Mouse (Mus musculus) Patski (cell line): ENCODE results near the gene Abhd18. TPM values are rescaled to one million over a fixed set of nuclear protein-coding genes. Genes with fewer than 3 reads are reported as not detected.
"Not testable (repeated sequence)": the region's sequence is repeated elsewhere in the genome, so short reads cannot be mapped to it uniquely, and the experiment has no call there.

ENCODE experiments used
- ATAC-seq: fragments of 100-300 bp; one replicate; pipeline ENCODE4 v1.8.0; 2021
- CTCF ChIA-PET: fragments of 350-600 bp; sonication (Branson Sonifier 250); formaldehyde crosslinking; loops from one replicate; lab custom pipeline; 2022; ENCODE audit warnings: inconsistent platforms; lab: Charles Lee
- POLR2A ChIA-PET: fragments of 350-600 bp; sonication (Branson Sonifier 250); formaldehyde crosslinking; loops from one replicate; lab custom pipeline; 2022; ENCODE audit warnings: antibody characterized with exemption, inconsistent platforms; lab: Charles Lee
- DNase-seq: peaks from one replicate; pipeline ENCODE4 v3.0.0-alpha.2; 2011; ENCODE audit warnings: low read depth, low spot score
- H3K27me3 ChIP-seq: fragments of 371-371 bp; one replicate; pipeline ENCODE4 v1.5.1; 2021
- CTCF ChIP-seq: fragments of 100-300 bp; IDR thresholded peaks from one replicate; pipeline ENCODE4 v1.5.1; 2021
- in situ Hi-C: fragments of 300-500 bp; cut with MboI; formaldehyde crosslinking; loops from 3 replicates; pipeline ENCODE4 v1.11.1; 2018; ENCODE audit warnings: low pct_unique_long_range_greater_than_20kb, mixed read lengths
- polyA plus RNA-seq: library from polyadenylated mRNA; unstranded; gene quantifications from one replicate; pipeline ENCODE4 v1.2.3, GENCODE M21; 2021

Gene Abhd18
- 20.0 TPM for polyA plus RNA-seq

GRCm38 (mm10) chr3:40846957-40847017, at the start of gene Abhd18:
TSS of gene Abhd18 (plus strand) at chr3:40846970.
- in situ Hi-C loops: loop anchor here (10.0 kb wide), 1 partner anchor 48 kb away; no protein-coding TSS in a partner anchor
- H3K27me3 ChIP-seq, POLR2A ChIA-PET, DNase-seq, ATAC-seq: not testable (repeated sequence)
- CTCF ChIA-PET: interaction anchor here (1.8 kb wide), 1 partner anchor 47 kb away, joined by 6 read pairs; no protein-coding TSS in a partner anchor

- peak; percentile 53 for ATAC-seq
- POLR2A ChIA-PET: no interaction called here
- no peak for TF ChIP-seq CTCF
- DNase-seq: no peak
- CTCF ChIA-PET: interaction anchor here (0.9 to 2.6 kb wide), 11 partner anchors 9 to 273 kb away, joined by 3 to 19 read pairs (median 3); no protein-coding TSS in a partner anchor
- H3K27me3 ChIP-seq: no peaks in the 10 kb centered on the region
- in situ Hi-C loops: no loop called here
Observed at GRCm38 (mm10) chr3:40798054-40798453, 48.7 kb upstream of the Abhd18 start.

GRCm38 (mm10) chr3:40798500-40798899, 48.3 kb upstream of the Abhd18 start:
- CTCF ChIA-PET: interaction anchor here (1.1 to 2.6 kb wide), 9 partner anchors 10 to 274 kb away, joined by 3 to 19 read pairs (median 5); no protein-coding TSS in a partner anchor
- POLR2A ChIA-PET: no interaction called here
- H3K27me3 ChIP-seq: no peaks in the 10 kb centered on the region
- ATAC-seq (peak; percentile 70), DNase-seq (no peak)
- in situ Hi-C loops: no loop called here
- peak; percentile 86 for TF ChIP-seq CTCF

GRCm38 (mm10) chr3:40799530-40800372, 47.0 kb upstream of the Abhd18 start, which contains the start of gene Plk4:
TSS of gene Plk4 (plus strand) at chr3:40800019.
- ChIA-PET CTCF (interaction anchor here (0.6 to 1.6 kb wide), 4 partner anchors 8 to 26 kb away, joined by 3 read pairs; no protein-coding TSS in a partner anchor), POLR2A (interaction anchor here (0.7 to 2.2 kb wide), 3 partner anchors 12 to 259 kb away, joined by 3 to 8 read pairs (median 7); no protein-coding TSS in a partner anchor)
- DNase-seq: peak; percentile 93
- in situ Hi-C loops: no loop called here
- ATAC-seq: peak; percentile 68
- H3K27me3 ChIP-seq: no peaks in the 10 kb centered on the region
- TF ChIP-seq CTCF: no peak

- ATAC-seq (peak; percentile 49), DNase-seq (no peak)
- no peaks in the 10 kb centered on the region for H3K27me3 ChIP-seq
- ChIA-PET POLR2A (interaction anchor here (0.6 to 2.2 kb wide), 4 partner anchors 12 to 266 kb away, joined by 3 to 8 read pairs (median 5); no protein-coding TSS in a partner anchor), CTCF (interaction anchor here (0.6 to 1.3 kb wide), 4 partner anchors 8 to 27 kb away, joined by 3 to 4 read pairs (median 3); no protein-coding TSS in a partner anchor)
- TF ChIP-seq CTCF: no peak
- in situ Hi-C loops: no loop called here
Observed at GRCm38 (mm10) chr3:40800373-40800823, 46.4 kb upstream of the Abhd18 start.

- CTCF ChIA-PET: no interaction called here
- no peak for TF ChIP-seq CTCF
- no peaks in the 10 kb centered on the region for H3K27me3 ChIP-seq
- ATAC-seq: no peak
- in situ Hi-C loops: no loop called here
- DNase-seq: no peak
- POLR2A ChIA-PET: no interaction called here
Observed at GRCm38 (mm10) chr3:40806871-40807270, 39.9 kb upstream of the Abhd18 start.

- in situ Hi-C loops: no loop called here
- no peak for TF ChIP-seq CTCF
- ChIA-PET CTCF (interaction anchor here (1.0 to 2.2 kb wide), 4 partner anchors 11 to 37 kb away, joined by 3 to 9 read pairs (median 3); no protein-coding TSS in a partner anchor), POLR2A (no interaction called here)
- ATAC-seq: peak; percentile 44
- DNase-seq: no peak
- H3K27me3 ChIP-seq: no peaks in the 10 kb centered on the region
Observed at GRCm38 (mm10) chr3:40808686-40809085, 38.1 kb upstream of the Abhd18 start.

- DNase-seq (no peak), ATAC-seq (no peak)
- ChIA-PET POLR2A (no interaction called here), CTCF (interaction anchor here (1.0 to 2.2 kb wide), 6 partner anchors 9 to 36 kb away, joined by 3 to 9 read pairs (median 3); no protein-coding TSS in a partner anchor)
- no peaks in the 10 kb centered on the region for H3K27me3 ChIP-seq
- TF ChIP-seq CTCF: no peak
- in situ Hi-C loops: no loop called here
Observed at GRCm38 (mm10) chr3:40809894-40810293, 36.9 kb upstream of the Abhd18 start.

GRCm38 (mm10) chr3:40813275-40813674, 33.5 kb upstream of the Abhd18 start:
- in situ Hi-C loops: no loop called here
- ChIA-PET POLR2A (interaction anchor here (0.6 to 2.5 kb wide), 2 partner anchors 12 to 13 kb away, joined by 6 to 8 read pairs; no protein-coding TSS in a partner anchor), CTCF (interaction anchor here (0.9 to 2.9 kb wide), 6 partner anchors 8 to 33 kb away, joined by 3 to 12 read pairs (median 5); partner anchors contain the start of gene Mfsd8)
- DNase-seq (no peak), ATAC-seq (no peak)
- TF ChIP-seq CTCF: no peak
- H3K27me3 ChIP-seq: no peaks in the 10 kb centered on the region

- POLR2A ChIA-PET: interaction anchor here (1.3 kb wide), 1 partner anchor 48 kb away, joined by 4 read pairs; no protein-coding TSS in a partner anchor
- CTCF ChIA-PET: interaction anchor here (1.1 to 1.3 kb wide), 4 partner anchors 31 to 97 kb away, joined by 3 to 5 read pairs (median 4); no protein-coding TSS in a partner anchor
- H3K27me3 ChIP-seq, ATAC-seq, DNase-seq: not testable (repeated sequence)
- in situ Hi-C loops: loop anchor here (10.0 kb wide), 1 partner anchor 49 kb away; no protein-coding TSS in a partner anchor
Observed at GRCm38 (mm10) chr3:40845521-40845920, 1.2 kb upstream of the Abhd18 start.
